Mouse (Mus musculus) stomach, postnatal 0 days (tissue): ENCODE measurements around the gene Pbdc1.
"Not testable (repeated sequence)": the region's sequence is repeated elsewhere in the genome, so short reads cannot be mapped to it uniquely, and the experiment has no call there.

Source experiments
- CTCF ChIP-seq: IDR thresholded peaks from 2 replicates; pipeline ENCODE4 v1.5.1; 2016; ENCODE audit warnings: antibody characterized with exemption, low read depth, mild to moderate bottlenecking, moderate library complexity
- EP300 ChIP-seq: optimal IDR thresholded peaks from 2 replicates; pipeline ENCODE3; 2016; ENCODE audit warnings: antibody characterized with exemption

- TF ChIP-seq CTCF, EP300: not testable (repeated sequence)
These were observed 3.5 kb downstream of the Pbdc1 start for GRCm38 (mm10) chrX:105083013-105083412.
